Mouse (Mus musculus) heart, adult 11 months (tissue): ENCODE data around the gene Exosc5.

Experiments
- DNase-seq: peaks from one replicate; pipeline ENCODE4 v3.0.0; 2022

The Exosc5 gene

GRCm38 (mm10) chr7:25637099-25637498 is 21.9 kb upstream of the Exosc5 start:
- DNase-seq: peak; percentile 93

- no peak for DNase-seq
Observed at GRCm38 (mm10) chr7:25639754-25640153, 19.2 kb upstream of the Exosc5 start.

- DNase-seq: peak; percentile 93
Observed at GRCm38 (mm10) chr7:25644136-25644535, 14.8 kb upstream of the Exosc5 start.

GRCm38 (mm10) chr7:25644631-25645030 is 14.3 kb upstream of the Exosc5 start:
- DNase-seq: no peak

- DNase-seq: no peak
Observed at GRCm38 (mm10) chr7:25645074-25645473, 13.9 kb upstream of the Exosc5 start.

GRCm38 (mm10) chr7:25647574-25648123 is 11.3 kb upstream of the Exosc5 start:
- no peak for DNase-seq

- DNase-seq: no peak
Observed at GRCm38 (mm10) chr7:25649839-25650238, 9.1 kb upstream of the Exosc5 start.

GRCm38 (mm10) chr7:25651281-25651680 is 7.7 kb upstream of the Exosc5 start:
- peak; percentile 93 for DNase-seq

GRCm38 (mm10) chr7:25652244-25652759 is 6.7 kb upstream of the Exosc5 start:
- DNase-seq: no peak

- peak; percentile 93 for DNase-seq
Observed at GRCm38 (mm10) chr7:25655601-25656428, 3.1 kb upstream of the Exosc5 start.

GRCm38 (mm10) chr7:25657785-25658184 is 1.2 kb upstream of the Exosc5 start:
- no peak for DNase-seq

- no peak for DNase-seq
Observed at GRCm38 (mm10) chr7:25666381-25666780, 7.4 kb downstream of the Exosc5 start.

- no peak for DNase-seq
Observed at GRCm38 (mm10) chr7:25669158-25669557, 10.2 kb downstream of the Exosc5 start.

- no peak for DNase-seq
Observed at GRCm38 (mm10) chr7:25669631-25670030, 10.7 kb downstream of the Exosc5 start.

- no peak for DNase-seq
Observed at GRCm38 (mm10) chr7:25670096-25670495, 11.1 kb downstream of the Exosc5 start.

GRCm38 (mm10) chr7:25671686-25672085 is 12.7 kb downstream of the Exosc5 start:
- peak; percentile 83 for DNase-seq

GRCm38 (mm10) chr7:25672442-25672841 is 13.5 kb downstream of the Exosc5 start:
- no peak for DNase-seq

- DNase-seq: peak; percentile 84
Observed at GRCm38 (mm10) chr7:25674297-25674696, 15.3 kb downstream of the Exosc5 start.

- peak; percentile 89 for DNase-seq
Observed at GRCm38 (mm10) chr7:25674719-25675300, 15.8 kb downstream of the Exosc5 start, which contains the start of gene Tmem91. Gene Tmem91, minus strand, starts transcription at chr7:25675166.

GRCm38 (mm10) chr7:25675405-25675804 is 16.4 kb downstream of the Exosc5 start:
- peak; percentile 87 for DNase-seq

GRCm38 (mm10) chr7:25676085-25676781 is 17.3 kb downstream of the Exosc5 start:
- DNase-seq: peak; percentile 99

GRCm38 (mm10) chr7:25677013-25677412 is 18.0 kb downstream of the Exosc5 start:
- DNase-seq: peak; percentile 76

GRCm38 (mm10) chr7:25679971-25680370 is 21.0 kb downstream of the Exosc5 start:
- peak; percentile 91 for DNase-seq
